Mouse (Mus musculus) E14TG2a.4 (cell line): ENCODE measurements around the gene Sap30.
A peak's percentile ranks its signal among the peaks of the same experiment; 100 is the strongest.

ENCODE experiments used
- CTCF ChIP-seq: conservative IDR thresholded peaks from 2 replicates; pipeline ENCODE4 v1.5.1; 2014; ENCODE audit warnings: low read length
- NANOG ChIP-seq: IDR thresholded peaks from 2 replicates; pipeline ENCODE4 v1.6.1; 2014; ENCODE audit warnings: borderline replicate concordance, low read length, mixed read lengths
- POU5F1 ChIP-seq: IDR thresholded peaks from 2 replicates; pipeline ENCODE4 v1.6.1; 2014; ENCODE audit warnings: low read length, borderline replicate concordance

DNA sequence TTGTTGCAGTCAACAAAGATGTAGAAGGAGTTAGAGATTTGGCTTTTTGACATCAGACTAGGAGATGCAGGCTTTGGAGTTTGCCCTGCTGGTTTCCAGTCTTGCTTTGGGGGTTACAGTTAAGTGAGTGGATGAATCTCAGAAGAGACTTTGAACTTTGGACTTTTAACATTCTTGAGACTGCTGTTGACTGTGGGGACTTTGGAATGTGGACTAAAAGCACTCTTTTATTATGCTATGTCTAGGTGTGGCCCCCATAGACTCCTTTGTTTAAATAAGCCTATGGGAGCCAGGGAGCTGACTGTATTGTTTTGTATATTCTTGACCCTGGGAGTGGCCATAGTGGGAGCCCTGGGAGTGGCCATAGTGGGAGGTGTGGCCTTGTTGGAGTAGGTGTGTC, 2.2 kb upstream of the Sap30 start:
- TF ChIP-seq CTCF (no peak), POU5F1 (peak; percentile 44; the same call in 1 of the 2 replicates), NANOG (no peak)
